Mouse (Mus musculus): Measurements from ENCODE around the gene Glt6d1. TPM values are rescaled to one million over a fixed set of nuclear protein-coding genes. Genes with fewer than 3 reads are reported as not detected.

The Glt6d1 gene
- polyA plus RNA-seq, 1 experiment: 62.6 TPM

- Histone ChIP-seq H3K36me3 (ENCODE audit: control insufficient read depth, insufficient read depth, low read length) (no peaks in the 10 kb centered on the region), H3K4me3 (ENCODE audit: control insufficient read depth, low read depth, low read length) (no peak overlapping the region), H3K27ac (ENCODE audit: control insufficient read depth, insufficient read depth, low read depth, low read length) (no peak overlapping the region), H3K4me1 (ENCODE audit: control insufficient read depth, insufficient read depth, low read length) (no peaks in the 10 kb centered on the region), H3K27me3 (ENCODE audit: control insufficient read depth, insufficient read depth, low read length) (no peaks in the 10 kb centered on the region)
- no peak for TF ChIP-seq POLR2A (IDR thresholded peaks at IDR 0.05; ENCODE audit: control insufficient read depth, low read depth, low read length)
- peak; percentile 95 for TF ChIP-seq CTCF (IDR thresholded peaks at IDR 0.05; ENCODE audit: control insufficient read depth, insufficient read depth, insufficient replicate concordance, low read depth, low read length)
Observed at GRCm38 (mm10) chr2:25836291-25836690, 20.6 kb upstream of the Glt6d1 start.

DNA sequence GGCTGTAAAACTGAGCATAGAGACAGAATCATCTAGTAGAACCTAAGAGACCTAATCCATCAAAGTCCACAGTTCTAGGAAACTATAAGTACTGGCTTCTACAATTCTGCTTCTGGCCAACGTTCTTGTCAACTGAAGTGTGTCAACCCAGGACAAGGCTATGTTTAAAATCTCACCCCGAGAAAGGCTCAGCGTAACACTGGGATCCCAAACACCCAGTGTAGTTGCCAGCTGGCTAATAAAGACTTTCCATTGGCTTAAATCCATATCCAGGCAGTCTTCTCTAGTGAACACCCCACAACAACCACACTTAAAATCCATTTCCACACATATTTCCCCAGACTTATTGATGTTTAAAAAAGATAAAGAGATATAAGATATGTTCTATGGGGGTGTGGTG is 15.1 kb upstream of the Glt6d1 start:
- H3K27me3 ChIP-seq (ENCODE audit: control insufficient read depth, insufficient read depth, low read length): no peaks in the 10 kb centered on the region
- H3K4me1 ChIP-seq (ENCODE audit: control insufficient read depth, insufficient read depth, low read length): no peaks in the 10 kb centered on the region; the same call in 1 of the 2 replicates
- no peak overlapping the region for H3K27ac ChIP-seq (ENCODE audit: control insufficient read depth, insufficient read depth, low read depth, low read length)
- no peak overlapping the region for H3K4me3 ChIP-seq (ENCODE audit: control insufficient read depth, low read depth, low read length)
- TF ChIP-seq POLR2A (IDR thresholded peaks at IDR 0.05; ENCODE audit: control insufficient read depth, low read depth, low read length): no peak
- TF ChIP-seq CTCF (IDR thresholded peaks at IDR 0.05; ENCODE audit: control insufficient read depth, insufficient read depth, insufficient replicate concordance, low read depth, low read length): no peak
- no peaks in the 10 kb centered on the region for H3K36me3 ChIP-seq (ENCODE audit: control insufficient read depth, insufficient read depth, low read length)

DNA sequence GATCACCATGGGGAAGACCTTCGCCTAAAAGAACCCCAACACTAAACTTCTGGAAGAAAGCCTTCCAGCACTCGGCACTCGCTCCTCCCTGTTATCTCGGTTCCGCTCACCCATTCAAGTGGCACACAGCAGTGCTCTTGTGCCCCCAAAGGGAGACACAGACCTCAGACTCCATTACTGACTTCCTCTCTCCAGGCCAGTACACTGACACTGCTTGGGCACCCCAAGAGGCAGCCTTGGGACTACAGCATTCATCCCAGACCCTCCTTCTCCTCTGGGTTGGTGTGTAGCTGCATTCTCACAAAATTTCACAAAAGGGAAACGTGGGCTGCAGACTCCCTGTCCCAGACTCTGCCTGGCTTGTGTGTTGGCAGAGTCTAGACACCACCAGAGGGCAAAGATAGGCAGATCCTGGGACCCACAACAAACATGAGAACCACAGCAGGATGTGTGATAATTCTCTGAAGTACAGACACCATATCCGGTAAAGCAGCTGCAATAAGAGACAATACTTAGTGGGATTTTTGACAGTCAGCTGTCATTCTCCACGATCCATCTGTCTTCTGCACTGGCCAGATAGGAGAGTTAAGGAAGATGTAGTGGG is 12.8 kb upstream of the Glt6d1 start:
- no peaks in the 10 kb centered on the region; the same call in 1 of the 2 replicates for H3K4me1 ChIP-seq (ENCODE audit: control insufficient read depth, insufficient read depth, low read length)
- TF ChIP-seq POLR2A (IDR thresholded peaks at IDR 0.05; ENCODE audit: control insufficient read depth, low read depth, low read length) (no peak), CTCF (IDR thresholded peaks at IDR 0.05; ENCODE audit: control insufficient read depth, insufficient read depth, insufficient replicate concordance, low read depth, low read length) (no peak)
- no peaks in the 10 kb centered on the region for H3K27me3 ChIP-seq (ENCODE audit: control insufficient read depth, insufficient read depth, low read length)
- no peak overlapping the region for H3K4me3 ChIP-seq (ENCODE audit: control insufficient read depth, low read depth, low read length)
- H3K36me3 ChIP-seq (ENCODE audit: control insufficient read depth, insufficient read depth, low read length): no peaks in the 10 kb centered on the region
- H3K27ac ChIP-seq (ENCODE audit: control insufficient read depth, insufficient read depth, low read depth, low read length): no peak overlapping the region

GRCm38 (mm10) chr2:25824751-25825150 is 9.1 kb upstream of the Glt6d1 start:
- H3K36me3 ChIP-seq (ENCODE audit: control insufficient read depth, insufficient read depth, low read length): no peaks in the 10 kb centered on the region
- TF ChIP-seq POLR2A (IDR thresholded peaks at IDR 0.05; ENCODE audit: control insufficient read depth, low read depth, low read length) (no peak), CTCF (IDR thresholded peaks at IDR 0.05; ENCODE audit: control insufficient read depth, insufficient read depth, insufficient replicate concordance, low read depth, low read length) (no peak)
- no peaks in the 10 kb centered on the region for H3K27me3 ChIP-seq (ENCODE audit: control insufficient read depth, insufficient read depth, low read length)
- H3K27ac ChIP-seq (ENCODE audit: control insufficient read depth, insufficient read depth, low read depth, low read length): no peak overlapping the region
- H3K4me1 ChIP-seq (ENCODE audit: control insufficient read depth, insufficient read depth, low read length): no peaks in the 10 kb centered on the region
- H3K4me3 ChIP-seq (ENCODE audit: control insufficient read depth, low read depth, low read length): no peak overlapping the region

DNA sequence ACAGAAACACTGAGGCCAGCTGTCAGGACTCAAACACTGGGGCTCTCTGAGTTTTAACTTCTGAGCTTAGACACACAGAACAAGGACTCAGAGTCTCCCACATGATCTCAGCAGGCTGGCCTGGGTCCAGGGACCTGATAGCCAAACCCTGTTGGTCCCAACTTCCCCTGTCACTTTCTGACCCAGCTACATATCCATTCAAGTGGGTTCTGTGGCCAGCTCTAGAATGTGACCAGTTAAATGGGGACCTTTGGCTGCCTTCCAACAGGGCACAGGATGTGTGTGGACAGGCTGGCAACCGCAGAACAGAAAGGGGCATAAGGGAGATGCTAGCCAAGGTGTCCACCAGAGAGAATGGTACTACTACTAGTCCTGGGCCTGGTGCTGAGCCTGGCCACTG is 7.2 kb upstream of the Glt6d1 start, which contains the start of gene Lcn9:
Gene Lcn9, plus strand, starts transcription at position 348 of the 400 bp plus-strand sequence.
- no peaks in the 10 kb centered on the region for H3K27me3 ChIP-seq (ENCODE audit: control insufficient read depth, insufficient read depth, low read length)
- no peaks in the 10 kb centered on the region for H3K4me1 ChIP-seq (ENCODE audit: control insufficient read depth, insufficient read depth, low read length)
- no peak within 1 kb of the TSS for H3K4me3 ChIP-seq (ENCODE audit: control insufficient read depth, low read depth, low read length)
- TF ChIP-seq POLR2A (IDR thresholded peaks at IDR 0.05; ENCODE audit: control insufficient read depth, low read depth, low read length): no peak
- H3K27ac ChIP-seq (ENCODE audit: control insufficient read depth, insufficient read depth, low read depth, low read length): no peak within 1 kb of the TSS
- no peaks in the 10 kb centered on the region for H3K36me3 ChIP-seq (ENCODE audit: control insufficient read depth, insufficient read depth, low read length)

DNA sequence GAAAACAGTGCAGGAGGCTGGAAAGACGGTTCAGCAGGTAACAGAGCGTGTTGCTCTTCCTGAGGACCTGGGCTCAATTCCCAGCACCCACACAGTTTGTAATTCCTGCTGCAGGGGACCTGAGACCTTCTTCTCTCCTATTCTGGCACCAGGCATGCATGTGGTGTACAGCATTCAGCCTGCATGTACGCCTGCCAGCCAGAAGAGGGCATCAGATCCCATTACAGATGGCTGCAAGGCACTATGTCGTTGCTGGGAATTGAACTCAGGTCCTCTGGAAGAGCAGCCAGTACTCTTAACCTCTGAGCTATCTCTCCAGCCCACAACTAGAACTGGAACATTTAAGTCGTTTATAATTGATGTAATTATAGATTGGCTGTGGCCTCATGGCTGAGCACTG is 2.3 kb downstream of the Glt6d1 start:
- H3K4me3 ChIP-seq (ENCODE audit: control insufficient read depth, low read depth, low read length): peak overlapping the region; percentile 8
- no peak overlapping the region for H3K27ac ChIP-seq (ENCODE audit: control insufficient read depth, insufficient read depth, low read depth, low read length)
- no peaks in the 10 kb centered on the region for H3K4me1 ChIP-seq (ENCODE audit: control insufficient read depth, insufficient read depth, low read length)
- TF ChIP-seq CTCF (IDR thresholded peaks at IDR 0.05; ENCODE audit: control insufficient read depth, insufficient read depth, insufficient replicate concordance, low read depth, low read length) (peak; percentile 51; the same call in 1 of the 2 replicates), POLR2A (IDR thresholded peaks at IDR 0.05; ENCODE audit: control insufficient read depth, low read depth, low read length) (no peak)
- H3K27me3 ChIP-seq (ENCODE audit: control insufficient read depth, insufficient read depth, low read length): no peaks in the 10 kb centered on the region
- H3K36me3 ChIP-seq (ENCODE audit: control insufficient read depth, insufficient read depth, low read length): no peaks in the 10 kb centered on the region

- Histone ChIP-seq H3K27me3 (ENCODE audit: control insufficient read depth, insufficient read depth, low read length) (no peaks in the 10 kb centered on the region), H3K36me3 (ENCODE audit: control insufficient read depth, insufficient read depth, low read length) (no peaks in the 10 kb centered on the region), H3K4me3 (ENCODE audit: control insufficient read depth, low read depth, low read length) (no peak overlapping the region), H3K27ac (ENCODE audit: control insufficient read depth, insufficient read depth, low read depth, low read length) (no peak overlapping the region), H3K4me1 (ENCODE audit: control insufficient read depth, insufficient read depth, low read length) (no peaks in the 10 kb centered on the region)
- TF ChIP-seq CTCF (IDR thresholded peaks at IDR 0.05; ENCODE audit: control insufficient read depth, insufficient read depth, insufficient replicate concordance, low read depth, low read length): no peak
Observed at GRCm38 (mm10) chr2:25811711-25812110, 3.9 kb downstream of the Glt6d1 start.

GRCm38 (mm10) chr2:25798065-25798464 is 17.6 kb downstream of the Glt6d1 start:
- Histone ChIP-seq H3K4me3 (ENCODE audit: control insufficient read depth, low read depth, low read length) (no peak overlapping the region), H3K36me3 (ENCODE audit: control insufficient read depth, insufficient read depth, low read length) (no peaks in the 10 kb centered on the region), H3K27ac (ENCODE audit: control insufficient read depth, insufficient read depth, low read depth, low read length) (no peak overlapping the region), H3K27me3 (ENCODE audit: control insufficient read depth, insufficient read depth, low read length) (no peaks in the 10 kb centered on the region), H3K4me1 (ENCODE audit: control insufficient read depth, insufficient read depth, low read length) (no peaks in the 10 kb centered on the region)
- no peak for TF ChIP-seq POLR2A (IDR thresholded peaks at IDR 0.05; ENCODE audit: control insufficient read depth, low read depth, low read length)
- no peak for TF ChIP-seq CTCF (IDR thresholded peaks at IDR 0.05; ENCODE audit: control insufficient read depth, insufficient read depth, insufficient replicate concordance, low read depth, low read length)
